Mouse (Mus musculus): ENCODE data around the gene Zmynd10.

- TF ChIP-seq CTCF (IDR thresholded peaks at IDR 0.05; ENCODE audit: low read depth) (no peak), EP300 (IDR thresholded peaks at IDR 0.05; ENCODE audit: low read depth) (no peak)
These were observed 4.8 kb downstream of the Zmynd10 start for GRCm38 (mm10) chr9:107551890-107552355.
